Mouse (Mus musculus): ENCODE measurements around the gene Disp1. TPM values are rescaled to one million over a fixed set of nuclear protein-coding genes. Genes with fewer than 3 reads are reported as not detected.
A peak's percentile ranks its signal among the peaks of the same experiment; 100 is the strongest.

Disp1 gene
- polyA plus RNA-seq, 1 experiment from 2014 or later = 7.7 TPM

DNA sequence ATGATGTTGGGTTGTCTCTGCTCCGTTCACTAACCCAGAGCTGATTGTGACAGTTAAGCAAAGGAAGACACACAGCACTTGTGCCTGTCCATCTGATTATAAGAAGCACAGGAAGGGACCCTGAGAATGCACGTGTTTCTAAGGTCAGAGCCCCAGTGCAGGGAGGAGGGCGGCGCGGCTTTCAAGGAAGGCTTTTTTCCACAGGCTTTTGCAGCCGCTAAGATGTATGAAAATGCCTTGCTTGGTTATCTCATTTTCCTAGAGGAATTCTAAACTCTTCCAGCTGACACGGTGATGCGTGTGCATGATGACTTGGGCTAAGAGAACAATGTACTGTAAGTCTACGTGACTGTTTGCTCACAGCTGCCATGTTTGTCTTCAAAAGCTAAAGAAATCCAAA is 30.9 kb downstream of the Disp1 start:
- H3K4me3 ChIP-seq (ENCODE audit: low read depth, low read length) = no peak overlapping the region
- no peaks in the 10 kb centered on the region for H3K9me3 ChIP-seq (ENCODE audit: control insufficient read depth, low read length)
- H3K27me3 ChIP-seq (replicated peaks; ENCODE audit: control insufficient read depth, insufficient read depth, low read length) = no peaks in the 10 kb centered on the region
- no peaks in the 10 kb centered on the region for H3K36me3 ChIP-seq (ENCODE audit: control insufficient read depth, insufficient read depth, low read length)
- WGBS = 63% methylated on average over 9 of the region's 9 CpGs
- H3K4me2 ChIP-seq = no peak overlapping the region
- DNase-seq (ENCODE audit: low spot score) (no peak), ATAC-seq (replicated peaks; ENCODE audit: low FRiP score) (no peak)
- no peak overlapping the region for H3K27ac ChIP-seq (ENCODE audit: low read depth, low read length)
- H3K4me1 ChIP-seq (replicated peaks; ENCODE audit: control insufficient read depth, insufficient read depth, low read length) = no peaks in the 10 kb centered on the region
- no peak overlapping the region for H3K9ac ChIP-seq (ENCODE audit: low read depth, low read length)

DNA sequence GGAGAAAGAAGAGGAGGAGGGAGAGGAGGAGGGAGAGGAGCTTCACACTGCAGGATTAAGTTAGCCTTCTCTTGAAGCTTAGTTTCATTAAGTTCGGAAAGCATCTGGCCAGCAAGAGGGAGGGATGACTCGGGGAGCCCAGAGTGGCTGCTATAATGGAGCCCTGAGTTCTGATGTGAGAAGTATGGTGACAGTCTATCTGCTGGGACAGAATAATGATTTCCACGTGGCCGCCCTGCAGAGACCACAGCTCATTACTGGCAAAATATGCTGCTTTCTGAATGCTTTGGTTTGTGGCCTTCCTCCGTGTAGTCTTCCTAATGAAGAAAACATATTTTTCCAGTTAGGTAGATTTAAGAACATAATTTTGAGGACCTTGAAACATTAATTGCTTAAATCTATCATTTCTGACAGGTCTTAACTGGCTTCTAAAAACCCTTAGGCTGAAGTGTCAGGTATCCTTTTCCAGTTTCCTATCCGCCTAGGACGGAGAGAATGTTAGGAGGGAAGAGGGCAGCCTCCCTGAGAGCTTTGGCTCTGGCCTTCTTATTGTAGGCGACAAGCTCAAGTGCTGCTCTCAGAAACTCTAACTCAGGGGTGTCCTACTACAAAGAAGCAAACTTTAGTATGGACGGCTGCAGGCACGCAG is 32.2 kb downstream of the Disp1 start:
- Histone ChIP-seq H3K4me3 (ENCODE audit: low read depth, low read length) (no peak overlapping the region), H3K9ac (ENCODE audit: low read depth, low read length) (no peak overlapping the region), H3K4me2 (no peak overlapping the region), H3K9me3 (ENCODE audit: control insufficient read depth, low read length) (no peaks in the 10 kb centered on the region), H3K27me3 (replicated peaks; ENCODE audit: control insufficient read depth, insufficient read depth, low read length) (no peaks in the 10 kb centered on the region), H3K36me3 (ENCODE audit: control insufficient read depth, insufficient read depth, low read length) (no peaks in the 10 kb centered on the region), H3K4me1 (replicated peaks; ENCODE audit: control insufficient read depth, insufficient read depth, low read length) (no peaks in the 10 kb centered on the region), H3K27ac (ENCODE audit: low read depth, low read length) (no peak overlapping the region)
- ATAC-seq (replicated peaks; ENCODE audit: low FRiP score) = no peak
- 72% methylated on average over 10 of the region's 10 CpGs for WGBS
- DNase-seq (ENCODE audit: low spot score) = no peak

DNA sequence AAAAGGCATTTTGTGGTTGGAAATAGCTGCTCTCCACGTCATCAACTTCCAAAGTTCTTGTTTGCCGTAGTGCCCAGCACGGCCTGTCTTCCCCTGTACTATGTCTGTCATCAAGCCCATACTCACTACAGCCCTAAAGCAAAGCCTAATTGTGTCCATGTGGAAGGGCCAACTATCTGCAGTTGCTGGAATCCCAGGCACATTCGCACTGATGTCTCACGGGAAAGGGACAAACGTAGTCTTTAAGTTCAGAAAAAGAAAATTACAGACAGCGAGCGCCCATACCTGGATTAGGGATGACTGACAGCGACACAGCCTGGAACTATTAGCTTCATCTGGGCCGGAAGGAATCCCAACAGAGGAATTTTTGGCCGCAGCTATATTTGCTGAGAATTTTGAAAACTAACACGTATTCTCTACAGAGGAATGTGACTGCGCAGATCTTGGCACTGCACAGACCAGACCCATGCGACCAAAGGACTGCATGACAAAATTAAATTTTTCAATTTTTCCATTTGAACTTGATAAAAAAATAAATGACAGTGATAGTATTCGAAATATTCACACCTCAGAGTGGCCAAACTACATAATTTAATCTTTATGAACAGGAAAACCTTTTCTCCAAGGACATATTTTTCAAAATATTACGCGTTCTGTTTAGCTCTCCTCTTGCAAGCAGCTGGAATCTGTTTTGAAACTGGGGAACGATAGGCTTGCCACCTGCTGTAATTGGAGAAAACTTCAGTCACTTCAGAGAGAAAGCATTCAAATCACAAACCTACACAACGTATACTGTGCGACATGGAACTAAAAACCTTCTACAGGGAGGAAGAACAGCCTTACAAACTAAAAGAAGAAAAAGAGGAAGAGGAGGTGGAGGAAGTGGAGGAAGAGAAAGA is 33.0 kb downstream of the Disp1 start:
- H3K4me2 ChIP-seq = no peak overlapping the region

DNA sequence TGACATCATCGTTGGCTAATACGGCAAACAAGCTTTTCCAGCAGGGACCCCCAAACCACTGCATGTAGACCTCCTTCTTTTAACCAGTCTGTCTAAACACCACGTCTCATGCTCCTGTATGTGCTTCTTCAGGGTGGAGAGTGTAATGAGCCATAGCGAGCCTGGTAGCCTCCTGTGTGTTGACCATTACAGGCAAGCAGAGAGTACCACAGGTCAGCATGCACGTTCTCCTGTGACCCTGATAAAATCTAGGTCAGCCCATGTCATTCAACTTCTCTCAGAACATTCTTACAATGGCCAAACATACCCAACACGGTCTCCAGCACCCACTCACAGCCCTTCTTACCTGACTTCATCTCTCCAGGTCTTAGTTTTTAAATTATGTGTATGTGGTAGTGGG is 35.8 kb downstream of the Disp1 start:
- WGBS = 78% methylated on average over 6 of the region's 6 CpGs
- no peaks in the 10 kb centered on the region for H3K9me3 ChIP-seq (ENCODE audit: control insufficient read depth, low read length)
- DNase-seq (ENCODE audit: low spot score) (no peak), ATAC-seq (replicated peaks; ENCODE audit: low FRiP score) (no peak)
- H3K27ac ChIP-seq (ENCODE audit: low read depth, low read length) = no peak overlapping the region
- no peaks in the 10 kb centered on the region for H3K36me3 ChIP-seq (ENCODE audit: control insufficient read depth, insufficient read depth, low read length)
- H3K9ac ChIP-seq (ENCODE audit: low read depth, low read length) = no peak overlapping the region
- H3K4me2 ChIP-seq = no peak overlapping the region
- peaks cover 6% of the 10 kb centered on the region for H3K4me1 ChIP-seq (replicated peaks; ENCODE audit: control insufficient read depth, insufficient read depth, low read length)
- no peaks in the 10 kb centered on the region for H3K27me3 ChIP-seq (replicated peaks; ENCODE audit: control insufficient read depth, insufficient read depth, low read length)
- H3K4me3 ChIP-seq (ENCODE audit: low read depth, low read length) = no peak overlapping the region

More for the DNA sequence above, 33.0 kb downstream of the Disp1 start:
- Histone ChIP-seq H3K4me1 (replicated peaks; ENCODE audit: control insufficient read depth, insufficient read depth, low read length) (peaks cover 6% of the 10 kb centered on the region), H3K9me3 (ENCODE audit: control insufficient read depth, low read length) (no peaks in the 10 kb centered on the region), H3K4me3 (ENCODE audit: low read depth, low read length) (no peak overlapping the region), H3K27ac (ENCODE audit: low read depth, low read length) (no peak overlapping the region), H3K36me3 (ENCODE audit: control insufficient read depth, insufficient read depth, low read length) (no peaks in the 10 kb centered on the region), H3K27me3 (replicated peaks; ENCODE audit: control insufficient read depth, insufficient read depth, low read length) (no peaks in the 10 kb centered on the region), H3K9ac (ENCODE audit: low read depth, low read length) (no peak overlapping the region)
- ATAC-seq (replicated peaks; ENCODE audit: low FRiP score) (no peak), DNase-seq (ENCODE audit: low spot score) (no peak)
- 81% methylated on average over 20 of the region's 20 CpGs for WGBS

DNA sequence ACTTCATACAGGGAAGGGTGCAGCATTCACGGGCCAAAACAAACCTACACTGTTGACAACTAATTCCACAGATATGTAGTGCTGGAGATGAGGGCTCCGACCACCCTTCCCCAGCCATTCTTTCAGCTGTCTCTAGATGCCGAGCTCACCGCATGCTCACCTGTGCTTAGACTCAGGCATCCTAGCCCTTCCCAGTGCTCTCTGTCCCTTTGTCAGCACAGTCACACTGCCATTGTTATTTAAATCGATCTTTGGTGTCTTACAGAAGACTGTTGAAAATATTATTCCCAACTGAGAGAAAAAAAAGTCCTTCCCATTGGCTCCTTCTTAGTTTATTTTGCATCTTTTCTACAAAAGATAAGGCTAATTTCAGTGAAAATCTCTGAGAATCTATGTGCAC is 36.6 kb downstream of the Disp1 start:
- ATAC-seq (replicated peaks; ENCODE audit: low FRiP score) (no peak), DNase-seq (ENCODE audit: low spot score) (no peak)
- Histone ChIP-seq H3K4me1 (replicated peaks; ENCODE audit: control insufficient read depth, insufficient read depth, low read length) (peaks cover 6% of the 10 kb centered on the region), H3K9me3 (ENCODE audit: control insufficient read depth, low read length) (no peaks in the 10 kb centered on the region), H3K4me2 (no peak overlapping the region), H3K27ac (ENCODE audit: low read depth, low read length) (peak overlapping the region; percentile 11; the same call in 1 of the 2 replicates), H3K27me3 (replicated peaks; ENCODE audit: control insufficient read depth, insufficient read depth, low read length) (no peaks in the 10 kb centered on the region), H3K4me3 (ENCODE audit: low read depth, low read length) (no peak overlapping the region), H3K9ac (ENCODE audit: low read depth, low read length) (no peak overlapping the region), H3K36me3 (ENCODE audit: control insufficient read depth, insufficient read depth, low read length) (no peaks in the 10 kb centered on the region)
- 79% methylated on average over 5 of the region's 5 CpGs for WGBS

DNA sequence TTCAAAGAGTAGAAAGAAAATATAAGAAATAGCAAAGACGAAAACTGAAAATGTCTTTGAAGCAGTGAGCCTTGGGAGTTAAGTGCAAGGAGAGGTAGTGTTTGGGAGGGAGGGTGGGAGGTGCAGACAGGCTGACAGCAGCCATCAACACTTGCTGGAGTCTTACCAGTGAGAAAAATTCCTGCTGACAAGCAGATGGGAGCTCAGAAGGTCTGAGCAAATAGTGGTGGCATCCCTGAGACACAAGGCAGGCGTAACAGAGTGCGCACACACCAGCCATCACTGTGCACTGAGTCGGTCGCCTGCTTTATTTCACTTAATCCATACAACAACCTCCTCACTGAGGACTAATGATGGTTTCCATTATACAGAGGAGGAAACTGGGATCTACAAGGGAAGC is 37.8 kb downstream of the Disp1 start:
- no peaks in the 10 kb centered on the region for H3K9me3 ChIP-seq (ENCODE audit: control insufficient read depth, low read length)
- H3K4me2 ChIP-seq = no peak overlapping the region
- no peak for ATAC-seq (replicated peaks; ENCODE audit: low FRiP score)
- no peak overlapping the region for H3K9ac ChIP-seq (ENCODE audit: low read depth, low read length)
- 70% methylated on average over 5 of the region's 5 CpGs for WGBS
- H3K4me1 ChIP-seq (replicated peaks; ENCODE audit: control insufficient read depth, insufficient read depth, low read length) = peaks cover 6% of the 10 kb centered on the region
- DNase-seq (ENCODE audit: low spot score) = no peak
- no peak overlapping the region for H3K4me3 ChIP-seq (ENCODE audit: low read depth, low read length)
- H3K27me3 ChIP-seq (replicated peaks; ENCODE audit: control insufficient read depth, insufficient read depth, low read length) = no peaks in the 10 kb centered on the region
- H3K36me3 ChIP-seq (ENCODE audit: control insufficient read depth, insufficient read depth, low read length) = no peaks in the 10 kb centered on the region
- 0 out of 2 replicates have a peak overlapping the region, but pooled peaks have one; percentile 11 for H3K27ac ChIP-seq (ENCODE audit: low read depth, low read length)

DNA sequence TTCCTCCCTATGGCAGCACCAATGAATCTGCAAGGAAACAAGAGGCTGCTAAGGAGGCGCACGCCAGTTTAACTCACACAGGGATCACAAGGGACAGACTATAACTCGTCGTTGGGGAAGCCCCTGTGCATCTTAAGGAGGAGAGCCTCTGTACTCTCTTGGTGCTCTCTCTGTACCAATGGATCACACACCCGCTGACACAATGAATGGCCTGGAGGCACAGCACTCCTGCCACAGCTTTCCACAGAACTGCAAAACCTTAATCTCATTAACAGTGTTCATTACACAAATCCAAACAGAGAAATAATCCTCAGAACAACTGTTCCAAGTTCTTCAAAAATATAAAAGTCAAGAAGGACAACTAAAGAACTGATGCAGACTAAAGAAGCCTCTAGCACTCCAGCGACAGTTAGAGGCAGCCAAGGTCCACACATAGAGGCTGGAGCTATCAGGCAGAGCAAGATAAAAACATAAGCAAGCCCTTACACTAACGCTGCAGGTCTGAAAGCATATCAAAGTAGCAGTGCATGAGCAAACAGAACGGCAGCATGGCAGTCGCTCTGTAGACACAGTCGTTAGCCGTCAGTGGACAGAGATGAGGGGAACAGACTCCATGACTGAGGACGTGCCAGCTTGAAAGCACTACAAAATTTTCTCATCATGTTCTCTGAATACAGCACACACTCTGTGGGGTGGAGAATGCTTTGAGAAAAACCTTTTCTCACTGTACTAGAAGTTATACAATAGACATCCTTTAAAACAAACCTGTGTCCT is 38.5 kb downstream of the Disp1 start:
- no peak for DNase-seq (ENCODE audit: low spot score)
- ATAC-seq (replicated peaks; ENCODE audit: low FRiP score) = no peak; the same call in 1 of the 2 replicates
- H3K4me1 ChIP-seq (replicated peaks; ENCODE audit: control insufficient read depth, insufficient read depth, low read length) = peaks cover 6% of the 10 kb centered on the region
- no peak overlapping the region for H3K4me3 ChIP-seq (ENCODE audit: low read depth, low read length)
- WGBS = 52% methylated on average over 12 of the region's 12 CpGs
- no peaks in the 10 kb centered on the region for H3K36me3 ChIP-seq (ENCODE audit: control insufficient read depth, insufficient read depth, low read length)
- no peak overlapping the region for H3K9ac ChIP-seq (ENCODE audit: low read depth, low read length)
- H3K4me2 ChIP-seq = no peak overlapping the region
- no peaks in the 10 kb centered on the region for H3K9me3 ChIP-seq (ENCODE audit: control insufficient read depth, low read length)
- H3K27ac ChIP-seq (ENCODE audit: low read depth, low read length) = no peak overlapping the region; the same call in 1 of the 2 replicates
- no peaks in the 10 kb centered on the region for H3K27me3 ChIP-seq (replicated peaks; ENCODE audit: control insufficient read depth, insufficient read depth, low read length)

DNA sequence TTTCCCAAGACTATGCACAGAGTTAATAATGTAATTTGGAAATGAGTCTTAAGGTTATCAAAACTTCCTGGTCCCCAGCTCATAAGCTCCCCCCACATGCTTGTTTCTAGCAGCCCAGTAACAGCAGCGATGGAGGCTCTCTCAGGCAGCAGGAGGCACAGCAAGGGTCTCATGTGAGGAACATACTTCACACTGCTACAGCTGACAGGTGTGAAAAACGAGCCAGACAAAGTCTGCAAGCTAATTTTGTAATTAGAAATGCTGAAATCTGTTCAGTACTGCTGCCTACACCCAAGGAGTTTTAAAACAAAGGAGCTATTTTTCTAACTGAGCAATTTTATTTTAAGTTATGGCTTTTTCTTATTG is 40.3 kb downstream of the Disp1 start:
- H3K27me3 ChIP-seq (replicated peaks; ENCODE audit: control insufficient read depth, insufficient read depth, low read length) = no peaks in the 10 kb centered on the region
- DNase-seq (ENCODE audit: low spot score) (no peak), ATAC-seq (replicated peaks; ENCODE audit: low FRiP score) (no peak)
- H3K4me1 ChIP-seq (replicated peaks; ENCODE audit: control insufficient read depth, insufficient read depth, low read length) = peaks cover 6% of the 10 kb centered on the region
- no peak overlapping the region for H3K9ac ChIP-seq (ENCODE audit: low read depth, low read length)
- WGBS = 54% methylated on average over 2 of the region's 2 CpGs
- no peaks in the 10 kb centered on the region for H3K36me3 ChIP-seq (ENCODE audit: control insufficient read depth, insufficient read depth, low read length)
- no peak overlapping the region for H3K4me2 ChIP-seq
- no peak overlapping the region for H3K27ac ChIP-seq (ENCODE audit: low read depth, low read length)
- no peaks in the 10 kb centered on the region for H3K9me3 ChIP-seq (ENCODE audit: control insufficient read depth, low read length)
- H3K4me3 ChIP-seq (ENCODE audit: low read depth, low read length) = no peak overlapping the region

Measured in liver, embryonic 11.5 days (tissue).